Mouse (Mus musculus) bone marrow, adult 2 months (tissue): ENCODE results near the gene Psmb5.

Source experiments
- CTCF ChIP-seq: fragments of 200-500 bp; IDR thresholded peaks from 2 replicates; pipeline ENCODE4 v1.5.1; 2011; ENCODE audit warnings: low read length, control low read depth; ENCODE audit not compliant: control insufficient read depth, insufficient read depth
- POLR2A ChIP-seq: fragments of 200-500 bp; IDR thresholded peaks from 2 replicates; pipeline ENCODE4 v1.6.1; 2011; ENCODE audit warnings: low read depth, mild to moderate bottlenecking, control low read depth, low read length, borderline replicate concordance; ENCODE audit not compliant: control insufficient read depth

GRCm38 (mm10) chr14:54605752-54606321 is 12.0 kb downstream of the Psmb5 start, which contains the start of gene 4931414P19Rik:
- no peak for TF ChIP-seq CTCF
- TF ChIP-seq POLR2A: peak; percentile 58; the same call in 1 of the 2 replicates
